Mouse (Mus musculus) fibroblast of lung, adult 2 months (primary cell): ENCODE results near the gene Pttg1.

Experiments
- DNase-seq: peaks from one replicate; pipeline ENCODE4 v3.0.0-alpha.2; 2011; ENCODE audit warnings: low read depth

The Pttg1 gene

GRCm38 (mm10) chr11:43408888-43409287 lies 17.2 kb downstream of the Pttg1 start:
- no peak for DNase-seq

- no peak for DNase-seq
These were observed 21.8 kb downstream of the Pttg1 start for GRCm38 (mm10) chr11:43404150-43404807.

GRCm38 (mm10) chr11:43400131-43400530 lies 25.9 kb downstream of the Pttg1 start:
- DNase-seq: no peak

- DNase-seq: no peak
These were observed 26.8 kb downstream of the Pttg1 start for GRCm38 (mm10) chr11:43399297-43399696.

GRCm38 (mm10) chr11:43396672-43397071 lies 29.4 kb downstream of the Pttg1 start:
- DNase-seq: no peak

GRCm38 (mm10) chr11:43396246-43396645 lies 29.8 kb downstream of the Pttg1 start:
- DNase-seq: no peak

- DNase-seq: no peak
These were observed 30.7 kb downstream of the Pttg1 start for GRCm38 (mm10) chr11:43395073-43395948.

- DNase-seq: no peak
These were observed 32.7 kb downstream of the Pttg1 start for GRCm38 (mm10) chr11:43393325-43393724.

GRCm38 (mm10) chr11:43392757-43393156 lies 33.3 kb downstream of the Pttg1 start:
- no peak for DNase-seq

- DNase-seq: no peak
These were observed 36.9 kb downstream of the Pttg1 start for GRCm38 (mm10) chr11:43389118-43389517.

- no peak for DNase-seq
These were observed 37.6 kb downstream of the Pttg1 start for GRCm38 (mm10) chr11:43388122-43389097.

- no peak for DNase-seq
These were observed 38.8 kb downstream of the Pttg1 start for GRCm38 (mm10) chr11:43387004-43387880.

GRCm38 (mm10) chr11:43385716-43386115 lies 40.3 kb downstream of the Pttg1 start:
- no peak for DNase-seq

GRCm38 (mm10) chr11:43385055-43385649 lies 40.9 kb downstream of the Pttg1 start:
- DNase-seq: peak; percentile 61

GRCm38 (mm10) chr11:43383581-43383980 lies 42.5 kb downstream of the Pttg1 start:
- DNase-seq: no peak

GRCm38 (mm10) chr11:43380901-43381300 lies 45.1 kb downstream of the Pttg1 start:
- no peak for DNase-seq

- no peak for DNase-seq
These were observed 46.1 kb downstream of the Pttg1 start for GRCm38 (mm10) chr11:43379911-43380485.

- no peak for DNase-seq
These were observed 46.6 kb downstream of the Pttg1 start for GRCm38 (mm10) chr11:43379488-43379887.

GRCm38 (mm10) chr11:43377083-43377850 lies 48.8 kb downstream of the Pttg1 start:
- DNase-seq: no peak

GRCm38 (mm10) chr11:43376598-43376997 lies 49.5 kb downstream of the Pttg1 start:
- DNase-seq: no peak
